Mouse (Mus musculus) forebrain, postnatal 0 days (tissue): ENCODE data around the gene Cib4. TPM values are rescaled to one million over a fixed set of nuclear protein-coding genes. Genes with fewer than 3 reads are reported as not detected.
A peak's percentile ranks its signal among the peaks of the same experiment; 100 is the strongest.

Source experiments
- ATAC-seq: fragments of 200-750 bp; cut with Nextera tagmentation; 2 replicates; pipeline ENCODE4 v1.8.0; 2017; ENCODE audit warnings: mild to moderate bottlenecking, moderate library complexity
- DNase-seq: peaks from one replicate; pipeline ENCODE4 v3.0.0-alpha.2; 2015
- H3K27ac ChIP-seq: fragments of 300-500 bp; sonication (generic); 2 replicates; pipeline ENCODE4 v1.5.1; 2014; ENCODE audit warnings: low read depth, mild to moderate bottlenecking, antibody characterized with exemption, low read length, moderate library complexity, mixed read lengths
- H3K27me3 ChIP-seq: fragments of 300-500 bp; sonication (generic); 2 replicates; pipeline ENCODE4 v1.6.1; 2014; ENCODE audit warnings: mild to moderate bottlenecking, low read length, mixed read lengths; ENCODE audit not compliant: insufficient read depth
- H3K36me3 ChIP-seq: fragments of 300-500 bp; sonication (generic); 2 replicates; pipeline ENCODE4 v1.6.1; 2014; ENCODE audit warnings: mild to moderate bottlenecking, moderate library complexity; ENCODE audit not compliant: insufficient read depth
- H3K4me1 ChIP-seq: fragments of 300-500 bp; sonication (generic); 2 replicates; pipeline ENCODE4 v1.6.1; 2014; ENCODE audit warnings: antibody characterized with exemption; ENCODE audit not compliant: insufficient read depth
- H3K4me2 ChIP-seq: fragments of 300-500 bp; sonication (generic); 2 replicates; pipeline ENCODE4 v1.6.1; 2014; ENCODE audit warnings: low read depth, mild to moderate bottlenecking, moderate library complexity
- H3K4me3 ChIP-seq: fragments of 300-500 bp; sonication (generic); 2 replicates; pipeline ENCODE4 v1.5.1; 2014; ENCODE audit warnings: low read depth, low read length, mixed read lengths
- H3K9ac ChIP-seq: fragments of 300-500 bp; sonication (generic); 2 replicates; pipeline ENCODE4 v1.6.1; 2014; ENCODE audit warnings: mild to moderate bottlenecking
- H3K9me3 ChIP-seq: fragments of 300-500 bp; sonication (generic); 2 replicates; pipeline ENCODE4 v1.6.1; 2016; ENCODE audit warnings: low read length
- CTCF ChIP-seq: sonication (generic); IDR thresholded peaks from 2 replicates; pipeline ENCODE4 v1.5.1; 2016; ENCODE audit warnings: antibody characterized with exemption, control low read depth, low read depth
- WGBS: fragments of 180-500 bp; shearing (Covaris S2); extraction: QIAGEN DNeasy Blood & Tissue Kit; methylation state at CpG from one replicate; pipeline ENCODE4 v1.1.7; 2014; 5-methylcytosine and 5-hydroxymethylcytosine counted together
- polyA plus RNA-seq: library from polyadenylated mRNA; unstranded; fragments of >200 nt; fragmentation: Nextera tagmentation; extraction: Ambion mirVana; gene quantifications from 2 replicates; pipeline ENCODE4 v1.2.1, GENCODE M21; 2015
- total RNA-seq: library from RNA; depleted of rRNA; stranded (reverse); fragments of >200 nt; gene quantifications from 2 replicates; pipeline ENCODE4 v1.2.3, GENCODE M21; 2014

The Cib4 gene
- total and polyA plus RNA-seq, 2 experiments from 2014 or later = not detected

GRCm38 (mm10) chr5:30587101-30587500, 41.5 kb upstream of the Cib4 start:
- Histone ChIP-seq H3K36me3 (no peaks in the 10 kb centered on the region), H3K27me3 (peaks cover 5% of the 10 kb centered on the region; the same call in 1 of the 2 replicates), H3K9ac (no peak overlapping the region), H3K9me3 (no peaks in the 10 kb centered on the region), H3K27ac (no peak overlapping the region), H3K4me1 (no peaks in the 10 kb centered on the region), H3K4me2 (peak overlapping the region; percentile 96), H3K4me3 (peak overlapping the region; percentile 67)
- ATAC-seq (no peak), DNase-seq (no peak)
- no peak for TF ChIP-seq CTCF
- 30% methylated on average over 2 of the region's 2 CpGs for WGBS

- DNase-seq (no peak), ATAC-seq (no peak)
- Histone ChIP-seq H3K4me1 (no peaks in the 10 kb centered on the region), H3K4me2 (no peak overlapping the region), H3K36me3 (no peaks in the 10 kb centered on the region), H3K9ac (no peak overlapping the region), H3K27me3 (peaks cover 5% of the 10 kb centered on the region; the same call in 1 of the 2 replicates), H3K9me3 (no peaks in the 10 kb centered on the region), H3K27ac (no peak overlapping the region), H3K4me3 (no peak overlapping the region)
- WGBS = 68% methylated on average over 3 of the region's 3 CpGs
- TF ChIP-seq CTCF = no peak
Measured at GRCm38 (mm10) chr5:30586616-30587015, 41.0 kb upstream of the Cib4 start.

- no peak overlapping the region for H3K4me3 ChIP-seq
- no peaks in the 10 kb centered on the region for H3K9me3 ChIP-seq
- no peak overlapping the region for H3K9ac ChIP-seq
- no peak overlapping the region for H3K4me2 ChIP-seq
- TF ChIP-seq CTCF = no peak
- DNase-seq = no peak
- no peaks in the 10 kb centered on the region for H3K36me3 ChIP-seq
- no peaks in the 10 kb centered on the region; the same call in 1 of the 2 replicates for H3K4me1 ChIP-seq
- no peak overlapping the region for H3K27ac ChIP-seq
- no peaks in the 10 kb centered on the region for H3K27me3 ChIP-seq
- 80% methylated on average over 5 of the region's 5 CpGs for WGBS
- no peak for ATAC-seq
Measured at GRCm38 (mm10) chr5:30582017-30582416, 36.4 kb upstream of the Cib4 start.

- no peak overlapping the region for H3K27ac ChIP-seq
- no peaks in the 10 kb centered on the region; the same call in 1 of the 2 replicates for H3K4me1 ChIP-seq
- no peak overlapping the region for H3K9ac ChIP-seq
- H3K36me3 ChIP-seq = no peaks in the 10 kb centered on the region
- ATAC-seq (no peak), DNase-seq (no peak)
- WGBS = 33% methylated on average over 6 of the region's 6 CpGs
- no peaks in the 10 kb centered on the region for H3K9me3 ChIP-seq
- no peak for TF ChIP-seq CTCF
- no peak overlapping the region for H3K4me2 ChIP-seq
- H3K4me3 ChIP-seq = no peak overlapping the region
- no peaks in the 10 kb centered on the region for H3K27me3 ChIP-seq
Measured at GRCm38 (mm10) chr5:30580725-30581124, 35.1 kb upstream of the Cib4 start.

- Histone ChIP-seq H3K9ac (no peak overlapping the region), H3K9me3 (no peaks in the 10 kb centered on the region), H3K27me3 (no peaks in the 10 kb centered on the region), H3K4me2 (no peak overlapping the region), H3K27ac (no peak overlapping the region), H3K4me3 (no peak overlapping the region), H3K36me3 (no peaks in the 10 kb centered on the region), H3K4me1 (no peaks in the 10 kb centered on the region; the same call in 1 of the 2 replicates)
- ATAC-seq = peak; percentile 49
- 76% methylated on average over 6 of the region's 6 CpGs for WGBS
- DNase-seq = no peak
- no peak for TF ChIP-seq CTCF
Measured at GRCm38 (mm10) chr5:30578445-30579080, 32.9 kb upstream of the Cib4 start.

GRCm38 (mm10) chr5:30577654-30578310, 32.1 kb upstream of the Cib4 start:
- Histone ChIP-seq H3K27me3 (no peaks in the 10 kb centered on the region), H3K36me3 (no peaks in the 10 kb centered on the region), H3K9me3 (no peaks in the 10 kb centered on the region), H3K4me3 (no peak overlapping the region), H3K4me1 (no peaks in the 10 kb centered on the region; the same call in 1 of the 2 replicates), H3K9ac (no peak overlapping the region), H3K27ac (no peak overlapping the region), H3K4me2 (no peak overlapping the region)
- ATAC-seq = peak; percentile 90
- peak; percentile 67 for DNase-seq
- 47% methylated on average over 12 of the region's 12 CpGs for WGBS
- no peak for TF ChIP-seq CTCF

GRCm38 (mm10) chr5:30577251-30577650, 31.6 kb upstream of the Cib4 start:
- Histone ChIP-seq H3K4me1 (no peaks in the 10 kb centered on the region; the same call in 1 of the 2 replicates), H3K4me3 (no peak overlapping the region), H3K9me3 (no peaks in the 10 kb centered on the region), H3K9ac (no peak overlapping the region), H3K27ac (no peak overlapping the region), H3K36me3 (no peaks in the 10 kb centered on the region), H3K27me3 (no peaks in the 10 kb centered on the region), H3K4me2 (no peak overlapping the region)
- DNase-seq (no peak), ATAC-seq (no peak)
- WGBS = 64% methylated on average over 9 of the region's 9 CpGs
- TF ChIP-seq CTCF = no peak
